Mouse (Mus musculus) limb, embryonic 10.5 days (tissue): ENCODE results near the gene Anp32e. TPM values are rescaled to one million over a fixed set of nuclear protein-coding genes. Genes with fewer than 3 reads are reported as not detected.
"Not testable (repeated sequence)": the region's sequence is repeated elsewhere in the genome, so short reads cannot be mapped to it uniquely, and the experiment has no call there.

Experiments used
- DNase-seq: peaks from one replicate; pipeline ENCODE4 v3.0.0-alpha.2; 2017; ENCODE audit warnings: low spot score
- H3K27ac ChIP-seq: fragments of 300-500 bp; sonication (generic); 2 replicates; pipeline ENCODE4 v1.5.1; 2016; ENCODE audit warnings: mild to moderate bottlenecking
- H3K27me3 ChIP-seq: fragments of 300-500 bp; sonication (generic); 2 replicates; pipeline ENCODE4 v1.6.1; 2016; ENCODE audit warnings: low read depth, mild to moderate bottlenecking; ENCODE audit not compliant: poor library complexity, severe bottlenecking
- H3K36me3 ChIP-seq: fragments of 300-500 bp; sonication (generic); 2 replicates; pipeline ENCODE4 v1.6.1; 2016; ENCODE audit warnings: mild to moderate bottlenecking, moderate library complexity
- H3K4me1 ChIP-seq: fragments of 300-500 bp; sonication (generic); 2 replicates; pipeline ENCODE4 v1.6.1; 2016
- H3K4me3 ChIP-seq: fragments of 300-500 bp; sonication (generic); 2 replicates; pipeline ENCODE4 v1.5.1; 2016; ENCODE audit warnings: mild to moderate bottlenecking, moderate library complexity
- H3K9me3 ChIP-seq: fragments of 300-500 bp; sonication (generic); replicated peaks from 2 replicates; pipeline ENCODE4 v1.6.1; 2016; ENCODE audit warnings: mild to moderate bottlenecking
- WGBS: fragments of 180-500 bp; shearing (Covaris S2); methylation state at CpG from one replicate; pipeline ENCODE4 v1.1.7; 2016; 5-methylcytosine and 5-hydroxymethylcytosine counted together
- polyA plus RNA-seq: library from polyadenylated mRNA; unstranded; fragments of >200 nt; fragmentation: Nextera tagmentation; extraction: Ambion mirVana; gene quantifications from 2 replicates; pipeline ENCODE4 v1.2.1, GENCODE M21; 2016

Gene Anp32e
- polyA plus RNA-seq, 1 experiment from 2014 or later: 367 TPM

DNA sequence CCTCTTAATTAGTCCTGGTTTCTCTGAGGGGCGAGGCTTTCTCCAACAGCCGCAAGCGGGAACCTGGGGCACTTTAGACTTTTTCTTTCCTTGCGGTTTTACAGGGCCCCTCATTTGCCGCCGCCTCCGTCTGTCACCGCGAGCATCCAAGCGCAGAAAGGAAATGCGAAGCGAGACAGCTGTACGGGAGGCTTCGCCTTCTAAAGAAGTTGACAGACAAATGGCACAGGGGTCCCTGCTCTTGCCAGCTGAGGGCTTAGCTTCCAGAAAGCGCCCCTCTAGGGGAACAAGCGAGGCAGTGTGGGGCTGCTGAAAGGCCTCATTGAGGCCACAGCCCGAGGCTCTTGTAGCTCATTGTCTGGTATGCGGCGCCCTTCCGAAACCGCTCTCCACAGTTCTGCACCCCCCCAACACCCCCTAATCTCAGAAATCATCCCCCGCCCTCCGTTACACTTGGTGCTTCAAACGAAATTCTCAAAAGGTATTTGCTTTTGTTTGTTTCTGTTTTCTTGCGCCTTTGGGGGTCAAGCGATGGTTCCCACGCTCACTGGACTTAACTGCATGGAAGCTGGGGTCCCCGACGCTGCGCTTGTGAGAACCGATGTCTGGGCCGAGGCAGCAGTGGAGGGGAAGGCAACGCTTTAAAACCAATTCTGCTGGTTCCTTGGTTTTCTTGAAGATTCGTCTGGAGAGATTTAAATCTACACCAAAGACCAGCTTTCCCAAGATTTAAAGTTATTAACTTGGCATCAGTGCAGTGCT is 44.0 kb downstream of the Anp32e start:
- Histone ChIP-seq H3K36me3 (no peaks in the 10 kb centered on the region), H3K4me3 (peak overlapping the region; percentile 50), H3K9me3 (no peaks in the 10 kb centered on the region), H3K27me3 (peaks cover 40% of the 10 kb centered on the region), H3K4me1 (peaks cover 10% of the 10 kb centered on the region), H3K27ac (peak overlapping the region; percentile 84)
- 5% methylated on average over 34 of the region's 34 CpGs for WGBS
- peak; percentile 70 for DNase-seq

DNA sequence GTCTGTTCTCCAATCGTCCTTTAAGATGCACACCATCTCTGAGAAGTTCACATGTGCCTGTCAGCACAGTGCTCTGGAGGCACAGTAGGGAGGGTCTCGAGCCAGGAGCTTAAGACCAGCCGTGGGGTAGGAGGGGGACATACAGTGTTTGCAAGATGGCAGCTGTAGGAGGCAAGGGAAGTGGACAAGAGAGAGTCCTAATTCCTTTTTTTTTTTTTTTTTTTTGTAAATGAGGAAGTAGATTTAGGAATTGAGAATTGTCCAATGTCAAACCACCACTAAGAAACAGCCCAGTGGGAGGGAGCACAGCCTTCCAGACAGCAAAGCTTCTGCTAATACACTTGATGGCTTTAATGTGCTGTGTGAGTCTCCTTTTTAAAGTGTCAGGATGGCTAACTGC is 48.0 kb downstream of the Anp32e start:
- peaks cover 32% of the 10 kb centered on the region for H3K27me3 ChIP-seq
- peaks cover 12% of the 10 kb centered on the region for H3K4me1 ChIP-seq
- H3K27ac ChIP-seq: no peak overlapping the region
- H3K9me3 ChIP-seq: no peaks in the 10 kb centered on the region
- 62% methylated on average over 3 of the region's 3 CpGs for WGBS
- H3K4me3 ChIP-seq: no peak overlapping the region
- H3K36me3 ChIP-seq: no peaks in the 10 kb centered on the region
- DNase-seq: no peak

DNA sequence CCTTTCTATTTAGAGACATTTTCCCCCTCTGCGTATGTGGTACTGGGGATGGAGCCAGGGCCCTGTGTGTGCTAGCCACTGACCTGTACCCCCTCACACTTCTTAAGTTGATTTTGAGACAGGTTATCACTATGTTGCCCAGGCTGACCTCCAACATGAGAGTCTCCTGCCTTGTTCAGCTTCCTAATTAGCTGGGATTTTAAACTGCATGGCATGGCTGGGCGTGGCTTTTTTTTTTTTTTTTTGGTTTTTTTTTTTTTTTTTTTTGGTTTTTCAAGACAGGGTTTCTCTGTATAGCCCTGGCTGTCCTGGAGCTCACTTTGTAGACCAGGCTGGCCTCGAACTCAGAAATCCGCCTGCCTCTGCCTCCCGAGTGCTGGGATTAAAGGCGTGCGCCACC is 48.5 kb downstream of the Anp32e start:
- not testable (repeated sequence) for H3K36me3 ChIP-seq, H3K9me3 ChIP-seq, H3K27ac ChIP-seq, H3K4me3 ChIP-seq, DNase-seq
- H3K27me3 ChIP-seq: peaks cover 27% of the 10 kb centered on the region
- H3K4me1 ChIP-seq: peaks cover 11% of the 10 kb centered on the region
- WGBS: 95% methylated on average over 7 of the region's 7 CpGs

DNA sequence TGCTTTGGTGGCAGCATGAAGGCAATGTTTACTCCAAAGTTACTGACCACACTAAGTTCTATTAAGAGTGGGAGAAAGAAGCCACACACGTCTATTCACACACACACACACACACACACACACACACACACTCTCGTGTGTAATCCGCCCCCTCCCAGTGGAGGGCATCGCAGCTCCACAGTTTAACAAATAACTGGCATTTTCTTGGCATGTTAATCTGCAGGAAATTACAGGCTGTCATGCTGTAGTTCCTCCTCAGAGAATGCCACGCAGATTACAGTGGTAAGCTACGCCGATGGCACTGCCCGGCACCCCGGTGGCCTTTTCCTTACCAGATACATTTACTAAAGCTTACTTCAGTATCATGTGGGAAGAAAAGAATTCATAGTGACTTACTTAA is 49.2 kb downstream of the Anp32e start:
- peaks cover 4% of the 10 kb centered on the region for H3K4me1 ChIP-seq
- H3K27ac ChIP-seq: no peak overlapping the region
- no peaks in the 10 kb centered on the region for H3K9me3 ChIP-seq
- no peak for DNase-seq
- H3K4me3 ChIP-seq: no peak overlapping the region
- 88% methylated on average over 9 of the region's 9 CpGs for WGBS
- no peaks in the 10 kb centered on the region for H3K36me3 ChIP-seq
- H3K27me3 ChIP-seq: peaks cover 20% of the 10 kb centered on the region; the same call in 1 of the 2 replicates

- 83% methylated on average over 12 of the region's 12 CpGs for WGBS
- H3K36me3 ChIP-seq: no peaks in the 10 kb centered on the region
- H3K4me1 ChIP-seq: peaks cover 13% of the 10 kb centered on the region
- 0 out of 2 replicates have a peak, but pooled peaks cover under 1% of the 10 kb centered on the region for H3K27me3 ChIP-seq
- DNase-seq: no peak
- no peak overlapping the region for H3K4me3 ChIP-seq
- no peaks in the 10 kb centered on the region for H3K9me3 ChIP-seq
- no peak overlapping the region for H3K27ac ChIP-seq
Measured at GRCm38 (mm10) chr3:95980276-95980970, 51.4 kb downstream of the Anp32e start.

GRCm38 (mm10) chr3:95982129-95982528 is 53.1 kb downstream of the Anp32e start:
- no peaks in the 10 kb centered on the region for H3K27me3 ChIP-seq
- H3K9me3 ChIP-seq: no peaks in the 10 kb centered on the region
- H3K27ac ChIP-seq: peak overlapping the region; percentile 36; the same call in 1 of the 2 replicates
- no peak overlapping the region for H3K4me3 ChIP-seq
- 91% methylated on average over 4 of the region's 4 CpGs for WGBS
- DNase-seq: no peak
- peaks cover 3% of the 10 kb centered on the region for H3K36me3 ChIP-seq
- H3K4me1 ChIP-seq: peaks cover 30% of the 10 kb centered on the region

GRCm38 (mm10) chr3:95985209-95986000 is 56.4 kb downstream of the Anp32e start:
- no peaks in the 10 kb centered on the region for H3K9me3 ChIP-seq
- H3K27me3 ChIP-seq: no peaks in the 10 kb centered on the region
- WGBS: 1% methylated on average over 12 of the region's 12 CpGs

GRCm38 (mm10) chr3:95986001-95986622 is 57.1 kb downstream of the Anp32e start:
- Histone ChIP-seq H3K27me3 (no peaks in the 10 kb centered on the region), H3K9me3 (no peaks in the 10 kb centered on the region), H3K4me1 (peaks cover 43% of the 10 kb centered on the region), H3K4me3 (peak overlapping the region; percentile 38), H3K36me3 (peaks cover 43% of the 10 kb centered on the region), H3K27ac (peak overlapping the region; percentile 87)
- DNase-seq: peak; percentile 77
- WGBS: 3% methylated on average over 21 of the region's 21 CpGs

More at GRCm38 (mm10) chr3:95985209-95986000, 56.4 kb downstream of the Anp32e start:
- H3K36me3 ChIP-seq: peaks cover 36% of the 10 kb centered on the region
- H3K4me1 ChIP-seq: peaks cover 43% of the 10 kb centered on the region
- H3K4me3 ChIP-seq: peak overlapping the region; percentile 38
- peak; percentile 77 for DNase-seq
- peak overlapping the region; percentile 87 for H3K27ac ChIP-seq

DNA sequence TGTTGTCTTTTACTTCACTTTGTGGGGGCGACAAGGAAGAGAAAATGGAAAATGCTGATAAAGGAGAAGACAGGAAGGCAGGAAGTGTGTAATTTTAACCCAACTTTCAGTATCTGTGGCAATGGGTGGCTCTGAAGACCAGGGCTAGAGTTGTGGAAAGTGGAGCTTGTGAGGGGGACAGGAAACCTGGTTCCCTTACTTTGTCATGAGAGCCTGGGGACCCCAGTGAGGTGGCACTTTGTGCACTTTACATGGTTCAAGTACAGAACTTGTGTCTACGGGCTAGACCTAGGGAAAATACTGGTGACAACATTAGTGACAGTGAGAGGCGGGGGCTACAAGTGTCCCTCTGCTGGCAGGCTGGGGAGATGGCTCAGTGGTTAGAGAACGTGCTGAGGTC is 57.9 kb downstream of the Anp32e start:
- no peaks in the 10 kb centered on the region for H3K9me3 ChIP-seq
- peak overlapping the region; percentile 87 for H3K27ac ChIP-seq
- WGBS: 66% methylated on average over 4 of the region's 4 CpGs
- no peak for DNase-seq
- H3K4me3 ChIP-seq: no peak overlapping the region
- H3K27me3 ChIP-seq: no peaks in the 10 kb centered on the region
- peaks cover 41% of the 10 kb centered on the region for H3K4me1 ChIP-seq
- H3K36me3 ChIP-seq: peaks cover 52% of the 10 kb centered on the region

- H3K27ac ChIP-seq: peak overlapping the region; percentile 87; the same call in 1 of the 2 replicates
- no peak overlapping the region for H3K4me3 ChIP-seq
- DNase-seq: no peak
- peaks cover 57% of the 10 kb centered on the region for H3K36me3 ChIP-seq
- peaks cover 46% of the 10 kb centered on the region for H3K4me1 ChIP-seq
- no peaks in the 10 kb centered on the region for H3K9me3 ChIP-seq
- H3K27me3 ChIP-seq: no peaks in the 10 kb centered on the region
- WGBS: 79% methylated on average over 6 of the region's 6 CpGs
Measured at GRCm38 (mm10) chr3:95987386-95988110, 58.5 kb downstream of the Anp32e start.

GRCm38 (mm10) chr3:95988138-95988537 is 59.1 kb downstream of the Anp32e start:
- Histone ChIP-seq H3K4me1 (peaks cover 52% of the 10 kb centered on the region), H3K36me3 (peaks cover 63% of the 10 kb centered on the region), H3K4me3 (no peak overlapping the region), H3K27me3 (no peaks in the 10 kb centered on the region), H3K27ac (no peak overlapping the region), H3K9me3 (no peaks in the 10 kb centered on the region)
- 96% methylated on average over 1 of the region's 1 CpGs for WGBS
- DNase-seq: no peak

- Histone ChIP-seq H3K36me3 (peaks cover 71% of the 10 kb centered on the region), H3K4me1 (peaks cover 61% of the 10 kb centered on the region), H3K4me3 (no peak overlapping the region), H3K27me3 (no peaks in the 10 kb centered on the region), H3K27ac (peak overlapping the region; percentile 2; the same call in 1 of the 2 replicates), H3K9me3 (no peaks in the 10 kb centered on the region)
- no peak for DNase-seq
- 77% methylated on average over 10 of the region's 10 CpGs for WGBS
Measured at GRCm38 (mm10) chr3:95988969-95989368, 59.9 kb downstream of the Anp32e start.
